21 mouse cellular contexts compared by ENCODE assay signal in genomic region chr4:99252957-99253356, GRCm38 (mm10). TPM values are rescaled to one million over a fixed set of nuclear protein-coding genes. Genes with fewer than 3 reads are reported as not detected.
"Had no signal": no experiment of that assay in that cellular context is flagged by ENCODE, and none has a peak within 500 bp of the region (broad histone marks: within the 10 kb centered on the region; RNA-seq: fewer than 3 reads in every experiment).

No protein-coding gene starts in this region.

- H3K4me1 ChIP-seq: lung, embryonic 15.5 days; megakaryocyte, embryonic 14.5 days; midbrain, embryonic 13.5 days; midbrain, embryonic 15.5 days; neural tube, embryonic 12.5 days had no signal

- H3K4me3 ChIP-seq: lung, embryonic 15.5 days; megakaryocyte, embryonic 14.5 days; midbrain, embryonic 13.5 days; midbrain, embryonic 15.5 days; neural tube, embryonic 12.5 days had no signal

- H3K27ac ChIP-seq: lung, embryonic 15.5 days; macrophage; midbrain, embryonic 13.5 days; midbrain, embryonic 15.5 days; neural tube, embryonic 12.5 days had no signal

- H3K9ac ChIP-seq: liver, postnatal 0 days; lung, embryonic 15.5 days; midbrain, embryonic 13.5 days; midbrain, embryonic 15.5 days; neural tube, embryonic 12.5 days had no signal

- H3K27me3 ChIP-seq: lung, embryonic 15.5 days; megakaryocyte, embryonic 14.5 days; midbrain, embryonic 13.5 days; midbrain, embryonic 15.5 days; neural tube, embryonic 12.5 days had no signal

- H3K9me3 ChIP-seq: lung, embryonic 15.5 days; megakaryocyte, embryonic 14.5 days; midbrain, embryonic 13.5 days; midbrain, embryonic 15.5 days; neural tube, embryonic 12.5 days had no signal

- H3K36me3 ChIP-seq: lung, embryonic 15.5 days; midbrain, embryonic 15.5 days had no signal

- H3K4me2 ChIP-seq: lung, embryonic 15.5 days; midbrain, embryonic 11.5 days; midbrain, embryonic 13.5 days; midbrain, embryonic 15.5 days; neural tube, embryonic 12.5 days had no signal

- ATAC-seq: liver, postnatal 0 days; lung, postnatal 0 days; midbrain, embryonic 13.5 days; midbrain, embryonic 15.5 days had no signal

- DNase-seq: liver, postnatal 0 days; lung, adult 2 months; lung, postnatal 14 days; lung, postnatal 36 days; retina, postnatal 1 day; right cerebral cortex, adult 18-20 months; right cerebral cortex, postnatal 25 days; right cerebral cortex, postnatal 4 days; spleen, adult 18-20 months; thymus, adult 18-20 months; thymus, postnatal 25 days; thymus, postnatal 4 days had no signal

RNA-seq across cellular contexts. Expression of gene Gm12689, which starts 42.7 kb away (rescaled TPM):
- total RNA-seq: midbrain, postnatal 0 days had no signal
- polyA plus RNA-seq: lung, embryonic 15.5 days had no signal
